Mouse (Mus musculus): ENCODE results near the gene Plekhb1.
A peak's percentile ranks its signal among the peaks of the same experiment; 100 is the strongest.

Plekhb1 gene

DNA sequence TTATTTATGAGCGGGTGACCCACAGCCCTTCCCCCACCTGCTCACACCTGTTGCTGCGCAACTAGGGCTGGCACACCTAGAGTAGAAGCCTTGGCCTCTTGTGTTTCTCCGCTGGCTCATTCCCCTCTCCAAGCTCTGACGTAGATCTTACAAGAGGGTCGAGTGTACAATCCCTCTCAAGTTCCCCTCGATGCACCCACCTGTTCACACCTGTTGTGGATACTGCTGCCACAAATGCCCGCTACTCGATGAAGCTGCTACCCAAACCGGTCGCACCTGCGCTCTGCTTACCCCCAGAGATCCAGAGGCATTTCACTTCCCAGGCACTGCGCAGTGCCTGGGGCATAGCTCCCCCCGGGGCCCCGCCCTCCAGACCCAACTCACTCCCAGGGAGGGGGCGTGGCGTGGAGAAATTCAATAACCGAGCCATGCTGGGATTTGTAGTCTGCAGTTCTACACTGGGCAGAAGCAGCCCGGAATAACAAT lies 4.1 kb downstream of the Plekhb1 start:
- DNase-seq (ENCODE audit: low read depth, low spot score): no peak

- DNase-seq (ENCODE audit: low read depth, low spot score): no peak
Observed at GRCm38 (mm10) chr7:100656739-100657138, 5.5 kb downstream of the Plekhb1 start.

DNA sequence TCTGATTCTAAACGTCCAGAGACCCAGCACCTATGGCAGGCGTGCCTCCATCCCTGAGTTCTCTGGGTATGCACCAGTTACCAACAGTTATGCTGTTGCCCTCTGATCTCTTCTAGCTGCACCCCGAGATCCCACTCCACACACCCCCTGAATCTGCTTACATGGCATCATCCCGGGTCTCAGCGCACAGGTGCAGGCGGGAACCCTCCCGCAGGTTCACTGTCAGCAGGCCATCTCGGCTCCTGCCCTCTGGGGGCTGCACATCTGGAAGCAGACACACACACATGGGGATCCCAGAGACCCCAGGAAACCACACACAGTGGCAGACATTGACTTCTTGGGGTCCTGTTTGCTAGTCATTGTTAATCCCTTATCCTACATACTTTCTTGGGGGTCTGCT lies 7.8 kb downstream of the Plekhb1 start:
- no peak for DNase-seq (ENCODE audit: low read depth, low spot score)

DNA sequence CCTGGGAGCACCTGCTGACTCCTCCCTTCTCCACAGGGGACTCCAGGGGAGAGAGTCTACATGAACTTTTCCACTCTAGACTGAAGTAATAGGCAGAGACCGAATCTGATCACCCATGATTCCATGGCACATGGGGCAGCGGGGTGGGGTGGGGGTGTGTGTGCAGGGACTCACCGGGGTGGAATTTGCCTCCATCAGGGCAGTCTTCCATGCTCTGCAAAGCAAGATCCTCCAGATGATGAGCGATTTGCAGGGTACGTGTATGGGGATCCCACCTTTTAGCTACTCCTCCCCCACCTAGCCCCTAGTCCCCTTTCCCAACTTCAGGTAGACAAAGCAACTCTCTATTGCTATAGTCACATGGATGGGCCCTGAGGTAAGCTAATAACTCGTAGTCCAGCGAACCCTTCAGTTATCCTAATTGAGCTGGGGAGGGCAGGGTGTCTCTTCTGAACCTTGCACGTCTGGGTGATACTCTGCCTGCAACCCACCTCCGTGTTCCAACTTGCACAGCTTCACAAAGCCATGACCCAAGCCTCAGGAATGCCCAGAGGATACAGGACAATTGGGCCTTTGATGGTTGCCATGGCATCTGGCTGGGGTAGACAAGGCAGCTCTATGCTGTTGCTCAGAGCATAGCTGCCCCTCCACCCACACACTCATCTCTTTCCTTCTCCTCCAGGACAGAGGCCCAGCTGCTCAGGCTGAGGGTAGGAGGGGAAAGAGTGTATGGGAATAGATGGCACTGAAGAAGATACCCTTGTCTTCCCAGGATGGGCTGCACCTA lies 8.5 kb downstream of the Plekhb1 start:
- no peak for DNase-seq (ENCODE audit: low read depth, low spot score)

GRCm38 (mm10) chr7:100651011-100651410 lies 11.2 kb downstream of the Plekhb1 start:
- no peak for DNase-seq (ENCODE audit: low read depth, low spot score)

- no peak for DNase-seq (ENCODE audit: low read depth, low spot score)
Observed at GRCm38 (mm10) chr7:100650421-100650820, 11.8 kb downstream of the Plekhb1 start.

DNA sequence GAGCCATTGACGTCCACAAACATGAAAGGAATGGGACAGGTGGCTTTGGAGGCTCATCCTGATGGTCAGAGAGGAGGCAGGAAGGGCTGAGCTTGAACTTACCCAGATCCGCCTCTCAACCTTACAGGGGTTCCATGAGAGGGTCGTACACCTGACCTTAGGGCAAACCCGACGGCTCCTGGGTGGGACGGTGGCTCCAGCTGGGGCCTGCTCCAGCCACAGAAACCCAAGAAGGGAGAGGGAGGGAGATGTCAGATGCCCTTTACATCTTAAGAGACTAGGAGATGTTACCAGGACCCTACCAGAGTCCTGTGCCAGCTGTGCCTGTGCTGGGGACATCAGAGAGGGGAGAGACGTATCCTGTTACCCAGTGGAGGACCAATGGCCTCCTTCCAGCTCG lies 12.4 kb downstream of the Plekhb1 start:
- DNase-seq (ENCODE audit: low read depth, low spot score): no peak

DNA sequence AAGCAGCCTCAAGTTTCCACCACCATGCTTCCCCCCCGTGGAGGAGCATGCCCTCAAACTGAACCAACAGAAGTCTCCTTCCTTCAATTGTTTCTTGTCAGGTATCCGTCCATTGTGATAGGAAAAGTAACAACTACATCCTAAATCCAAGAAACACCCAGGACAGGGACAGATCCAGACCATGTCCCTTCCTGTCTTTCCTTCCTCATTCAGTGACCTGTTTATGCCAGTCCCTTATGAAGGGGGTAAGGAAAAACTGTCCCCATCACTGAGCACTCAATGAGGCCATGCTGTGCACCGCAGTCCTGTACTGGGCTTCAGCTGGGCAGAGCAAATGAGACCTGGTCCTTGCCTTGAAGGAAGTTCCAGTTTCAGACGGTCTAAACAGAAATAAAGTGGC lies 13.1 kb downstream of the Plekhb1 start:
- DNase-seq (ENCODE audit: low read depth, low spot score): no peak

GRCm38 (mm10) chr7:100645147-100645546 lies 17.1 kb downstream of the Plekhb1 start:
- DNase-seq (ENCODE audit: low read depth, low spot score): peak; percentile 79

DNA sequence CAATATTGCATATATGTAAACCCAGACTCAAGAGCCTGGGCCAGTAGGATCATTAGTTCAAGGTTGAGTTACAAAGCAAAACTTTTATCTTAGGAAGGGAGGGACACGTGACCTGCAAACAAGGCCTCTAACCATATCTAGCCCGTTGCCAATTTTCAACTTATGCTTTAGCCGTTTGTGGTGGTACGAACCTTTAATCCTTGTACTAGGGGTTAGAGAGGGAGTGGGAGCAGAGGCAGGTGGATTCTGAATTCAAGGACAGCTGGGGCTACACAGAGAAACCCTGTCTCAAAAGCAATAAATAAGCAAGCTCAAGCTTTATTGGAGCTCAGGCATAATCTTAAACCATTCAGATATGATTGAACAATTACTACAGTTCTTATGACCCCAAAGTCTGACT lies 19.8 kb downstream of the Plekhb1 start:
- no peak for DNase-seq (ENCODE audit: low read depth, low spot score)

- peak; percentile 38 for DNase-seq (ENCODE audit: low read depth, low spot score)
Observed at GRCm38 (mm10) chr7:100637657-100638056, 24.6 kb downstream of the Plekhb1 start.

DNA sequence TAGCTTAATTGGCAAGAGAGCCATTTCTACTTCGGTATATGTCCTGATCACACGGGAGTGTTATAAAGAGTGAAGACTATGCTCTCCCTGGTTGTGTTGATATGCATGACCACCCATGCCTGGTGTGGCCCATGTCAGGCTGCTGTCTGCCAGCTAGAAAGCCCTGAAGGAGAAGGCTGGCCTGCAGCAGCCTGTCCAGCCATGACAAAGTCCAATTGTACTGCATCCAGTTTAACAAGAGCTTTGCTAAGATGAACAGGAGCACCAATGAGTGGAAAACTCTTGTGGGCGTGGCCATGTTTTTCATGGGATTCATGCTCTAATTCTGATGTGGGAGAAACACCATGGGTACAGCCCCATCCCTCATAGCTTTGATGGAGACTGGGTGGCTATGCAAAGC lies 37.7 kb downstream of the Plekhb1 start:
- DNase-seq (ENCODE audit: low read depth, low spot score): no peak

- no peak for DNase-seq (ENCODE audit: low read depth, low spot score)
Observed at GRCm38 (mm10) chr7:100622277-100622676, 39.9 kb downstream of the Plekhb1 start.

GRCm38 (mm10) chr7:100616121-100616857 lies 45.9 kb downstream of the Plekhb1 start:
- DNase-seq (ENCODE audit: low read depth, low spot score): no peak

DNA sequence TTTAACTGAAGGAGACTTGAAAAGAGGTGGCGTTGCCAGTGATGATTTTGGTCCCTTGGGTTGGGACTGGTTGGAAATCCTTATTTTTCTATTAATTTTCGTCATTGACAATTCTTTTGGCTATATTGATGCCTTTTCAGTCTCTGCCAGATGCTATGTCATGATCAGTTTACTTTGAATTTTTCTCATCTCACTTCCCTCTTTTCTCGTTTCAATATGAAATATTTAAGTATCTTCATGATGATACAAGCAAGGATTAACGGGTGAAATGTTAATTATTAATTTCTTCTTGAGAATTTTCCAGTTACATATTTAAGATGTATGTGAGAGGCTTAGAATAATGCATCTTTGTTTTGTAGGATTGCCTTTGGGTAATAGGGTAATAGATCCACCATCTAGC lies 53.3 kb downstream of the Plekhb1 start:
- no peak for DNase-seq (ENCODE audit: low read depth, low spot score)

GRCm38 (mm10) chr7:100608130-100608741 lies 54.0 kb downstream of the Plekhb1 start, which contains the start of gene Mrpl48:
Gene Mrpl48, minus strand, starts transcription at chr7:100608301.
- peak; percentile 20 for DNase-seq (ENCODE audit: low read depth, low spot score)

- DNase-seq (ENCODE audit: low read depth, low spot score): peak; percentile 99
Observed at GRCm38 (mm10) chr7:100607214-100608129, 54.7 kb downstream of the Plekhb1 start, which contains the start of gene Rab6a. Gene Rab6a, plus strand, starts transcription at chr7:100607410.

DNA sequence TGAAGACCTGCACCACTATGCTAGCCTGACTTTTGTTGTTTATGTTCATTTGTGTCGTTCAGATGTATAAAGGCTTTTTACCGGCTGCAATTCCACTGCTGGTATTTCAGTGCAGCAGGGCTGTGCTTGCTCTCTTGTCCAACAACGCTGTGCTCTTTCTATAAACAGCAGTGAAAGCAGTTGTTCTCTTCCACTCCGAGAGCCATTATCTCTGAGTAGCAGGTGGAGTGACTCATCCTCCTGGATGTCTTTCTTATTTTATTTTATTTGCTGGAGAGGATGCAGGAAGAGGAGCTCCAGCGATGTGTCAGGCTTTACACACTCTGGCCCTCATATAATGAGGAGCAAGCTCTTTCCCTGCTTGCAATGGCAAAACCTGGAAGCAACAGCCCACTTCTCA lies 62.0 kb downstream of the Plekhb1 start:
- no peak for DNase-seq (ENCODE audit: low read depth, low spot score)

DNA sequence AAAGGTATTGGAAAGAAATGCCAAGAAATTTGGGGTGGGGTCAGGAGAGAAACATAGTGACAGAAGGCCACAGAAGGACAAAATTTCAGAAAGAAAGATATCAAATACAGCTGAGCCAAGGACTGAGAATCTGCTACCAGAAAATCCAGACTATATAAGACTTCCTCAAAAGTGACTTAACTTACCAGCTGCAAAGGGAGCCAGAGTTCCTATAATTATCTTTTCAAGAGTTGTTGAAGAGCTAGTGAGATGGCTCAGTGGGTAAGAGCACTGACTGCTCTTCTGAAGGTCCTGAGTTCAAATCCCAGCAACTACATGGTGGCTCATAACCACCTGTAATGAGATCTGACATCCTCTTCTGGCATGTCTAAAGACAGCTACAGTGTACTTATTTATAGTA lies 68.9 kb downstream of the Plekhb1 start:
- DNase-seq (ENCODE audit: low read depth, low spot score): no peak

Measured in retina, postnatal 7 days (tissue).